Mouse (Mus musculus) splenic B cell, adult 2 months (primary cell): ENCODE measurements around the gene Ern1.
"Not testable (repeated sequence)": the region's sequence is repeated elsewhere in the genome, so short reads cannot be mapped to it uniquely, and the experiment has no call there.

Experiments
- DNase-seq: peaks from one replicate; pipeline ENCODE4 v3.0.0-alpha.2; 2011; ENCODE audit warnings: low read depth, low spot score
- H3K27me3 ChIP-seq: 2 replicates; pipeline ENCODE4 v1.6.1; 2012; ENCODE audit warnings: mild to moderate bottlenecking, low read length, moderate library complexity, mixed read lengths; ENCODE audit not compliant: control insufficient read depth, poor library complexity, insufficient read depth, severe bottlenecking
- H3K36me3 ChIP-seq: 2 replicates; pipeline ENCODE4 v1.6.1; 2012; ENCODE audit warnings: mild to moderate bottlenecking, low read length, moderate library complexity, mixed read lengths; ENCODE audit not compliant: control insufficient read depth, poor library complexity, insufficient read depth, severe bottlenecking

Ern1 gene

DNA sequence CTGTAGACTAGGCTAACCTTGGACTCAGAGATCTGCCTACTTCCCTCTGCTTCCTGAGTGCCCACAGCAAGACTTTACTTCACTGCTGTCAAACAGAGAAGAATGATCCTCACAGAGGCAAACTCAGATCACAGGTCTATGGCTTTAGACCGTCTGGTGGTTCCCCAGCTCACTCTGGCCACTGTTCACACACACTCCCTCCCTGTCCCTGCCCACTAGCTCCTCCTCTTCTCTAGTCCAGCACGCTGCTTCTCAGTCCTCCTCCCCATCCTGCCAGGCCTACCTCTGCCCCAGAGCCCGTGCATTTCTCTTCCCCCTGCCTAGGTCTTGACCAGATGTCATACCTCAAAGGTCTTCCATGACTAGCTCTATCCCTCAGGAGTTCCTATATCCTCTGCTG is 44.0 kb downstream of the Ern1 start:
- no peak for DNase-seq

DNA sequence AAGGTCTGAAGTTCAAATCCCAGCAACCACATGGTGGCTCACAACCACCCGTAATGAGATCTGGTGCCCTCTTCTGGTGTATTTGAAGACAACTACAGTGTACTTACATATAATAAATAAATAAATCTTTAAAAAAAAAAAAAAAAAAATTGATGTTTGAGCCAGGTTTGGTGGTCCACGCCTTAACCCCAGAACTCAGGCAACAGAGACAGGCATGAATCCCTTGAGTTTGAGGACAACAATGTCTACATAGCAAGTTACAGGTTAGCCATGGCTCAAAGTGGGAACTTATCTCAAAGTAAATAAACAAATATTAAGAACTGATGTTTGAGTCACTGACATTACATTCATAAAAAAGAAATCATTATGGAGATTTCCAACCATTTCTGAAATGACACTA is 45.1 kb downstream of the Ern1 start:
- DNase-seq, H3K27me3 ChIP-seq, H3K36me3 ChIP-seq: not testable (repeated sequence)

More for the DNA sequence above, 44.0 kb downstream of the Ern1 start:
- H3K27me3 ChIP-seq: no peaks in the 10 kb centered on the region
- H3K36me3 ChIP-seq: no peaks in the 10 kb centered on the region

DNA sequence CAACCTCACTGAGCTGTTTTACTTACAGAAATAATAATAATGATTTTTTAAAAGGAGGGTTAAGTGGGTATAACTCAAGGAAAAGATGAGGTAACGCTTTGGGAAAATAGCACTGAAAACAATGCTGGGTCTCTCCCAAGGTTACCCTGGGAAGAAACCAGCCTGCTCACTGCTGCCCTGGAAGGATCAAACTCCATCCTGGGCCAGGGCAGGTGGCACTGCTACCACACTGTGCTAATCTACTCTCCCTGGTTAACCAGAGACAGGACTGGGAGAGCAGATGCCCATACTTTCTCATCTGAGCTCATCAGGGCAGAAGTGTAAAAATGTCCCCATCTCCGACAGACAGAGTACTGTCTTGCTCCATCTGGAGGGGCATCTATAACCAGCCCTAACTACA is 47.3 kb downstream of the Ern1 start:
- DNase-seq: no peak
- H3K27me3 ChIP-seq: no peaks in the 10 kb centered on the region
- H3K36me3 ChIP-seq: no peaks in the 10 kb centered on the region

DNA sequence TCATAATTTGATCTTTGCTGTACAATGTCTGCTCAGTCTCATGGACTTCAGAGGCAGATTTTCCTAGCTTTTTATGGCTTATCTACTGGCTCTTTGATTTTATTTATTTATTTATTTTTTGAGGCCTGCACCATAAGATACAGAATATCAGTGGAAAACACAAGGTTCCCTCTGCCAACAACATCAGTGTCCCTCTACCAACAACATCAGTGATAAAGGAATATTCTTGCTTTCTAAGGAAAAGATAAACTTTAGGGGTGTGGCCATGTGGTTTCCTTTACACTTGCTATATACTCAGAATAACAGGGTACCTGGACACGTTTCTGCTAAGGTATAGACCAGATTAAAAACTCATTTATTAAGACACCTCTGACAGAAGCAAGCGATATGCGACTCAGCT is 48.3 kb downstream of the Ern1 start:
- Histone ChIP-seq H3K36me3 (no peaks in the 10 kb centered on the region), H3K27me3 (no peaks in the 10 kb centered on the region)
- no peak for DNase-seq

DNA sequence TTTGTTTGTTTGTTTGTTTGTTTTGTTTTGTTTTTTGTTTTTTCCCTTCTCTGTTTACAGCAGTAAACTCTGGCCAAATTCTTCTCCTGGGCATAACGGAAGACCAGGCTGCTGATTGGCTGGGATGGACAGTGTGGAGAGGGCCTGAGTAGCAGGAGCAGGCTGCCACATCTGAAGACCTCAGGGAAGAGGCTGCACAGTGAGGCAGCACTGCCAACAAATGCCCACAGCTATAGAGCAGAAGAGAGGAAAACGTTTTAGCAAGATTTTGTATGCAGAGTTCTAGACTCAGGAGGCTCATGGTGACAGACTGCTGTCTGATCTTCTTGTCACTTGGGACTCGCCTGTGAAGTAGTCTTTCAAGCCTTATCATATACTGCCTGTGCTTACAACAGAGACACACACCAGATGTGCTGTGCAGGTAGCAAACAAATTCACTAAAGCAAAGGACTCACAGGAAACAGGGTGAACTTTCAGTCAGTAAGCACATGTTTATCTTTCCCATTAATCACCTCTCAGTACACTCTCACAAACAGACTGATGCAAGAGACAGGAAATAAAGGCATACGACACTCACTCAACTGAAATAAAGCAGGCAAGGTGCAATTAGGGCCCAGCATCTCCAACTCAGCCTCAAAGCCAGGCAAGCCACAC is 49.0 kb downstream of the Ern1 start:
- Histone ChIP-seq H3K36me3 (no peaks in the 10 kb centered on the region), H3K27me3 (no peaks in the 10 kb centered on the region)
- no peak for DNase-seq

DNA sequence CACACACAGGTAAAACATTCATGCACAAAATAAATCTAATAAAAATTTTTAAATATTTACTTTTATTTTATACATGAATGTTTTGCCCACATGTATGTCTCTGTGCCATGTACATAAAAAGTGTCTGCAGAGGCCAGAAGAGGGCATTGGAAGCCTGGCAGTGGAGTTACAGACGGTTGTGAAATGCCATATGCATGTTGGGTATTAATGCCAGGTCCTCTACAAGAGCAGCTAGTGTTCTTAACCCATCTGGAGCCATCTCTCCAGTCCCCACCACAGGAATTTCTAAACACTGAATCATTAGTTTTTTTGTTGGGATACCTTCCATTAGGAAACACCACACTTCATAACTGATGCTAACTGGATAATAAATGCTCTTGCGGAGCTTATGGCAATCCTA is 50.1 kb downstream of the Ern1 start:
- Histone ChIP-seq H3K36me3 (no peaks in the 10 kb centered on the region), H3K27me3 (no peaks in the 10 kb centered on the region)
- no peak for DNase-seq

DNA sequence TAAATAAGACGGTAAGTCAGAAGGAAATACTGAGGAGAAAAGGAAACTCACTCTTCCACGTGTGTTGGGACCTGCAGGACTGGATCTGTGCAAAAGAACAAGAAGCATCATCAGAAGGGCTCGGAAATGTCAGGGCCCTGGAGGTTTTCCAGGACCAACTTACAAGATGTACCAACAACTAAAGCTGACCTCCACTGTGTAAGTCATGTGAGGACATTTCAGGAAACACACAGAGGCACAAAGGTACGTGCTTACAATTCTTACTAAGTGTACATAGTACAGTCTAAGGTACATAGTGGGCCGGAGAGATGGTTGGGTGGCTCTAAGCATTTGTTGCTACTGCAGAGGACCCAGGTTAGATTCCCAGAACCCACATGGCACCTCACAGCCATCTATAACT is 50.6 kb downstream of the Ern1 start:
- DNase-seq: no peak
- H3K27me3 ChIP-seq: no peaks in the 10 kb centered on the region
- H3K36me3 ChIP-seq: no peaks in the 10 kb centered on the region

DNA sequence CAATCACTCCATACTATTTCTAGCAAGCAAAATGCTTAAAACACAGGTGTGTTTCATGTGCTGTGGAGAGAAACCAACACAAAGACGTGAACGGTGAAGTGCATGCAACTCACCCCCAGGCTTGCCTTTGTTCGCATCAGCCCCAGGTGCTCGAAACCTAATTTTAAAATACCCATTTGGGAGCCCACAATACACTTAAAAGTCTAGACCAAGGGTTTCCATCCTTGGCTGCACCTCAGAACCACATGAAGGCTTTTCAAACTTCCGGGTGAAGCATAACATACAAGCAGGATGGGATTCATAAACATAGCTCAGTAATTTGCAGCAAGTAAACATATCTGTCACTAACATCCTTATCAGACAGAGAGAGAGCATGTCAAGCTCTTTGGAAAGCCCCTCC is 57.3 kb downstream of the Ern1 start:
- Histone ChIP-seq H3K27me3 (no peaks in the 10 kb centered on the region), H3K36me3 (no peaks in the 10 kb centered on the region)
- no peak for DNase-seq

DNA sequence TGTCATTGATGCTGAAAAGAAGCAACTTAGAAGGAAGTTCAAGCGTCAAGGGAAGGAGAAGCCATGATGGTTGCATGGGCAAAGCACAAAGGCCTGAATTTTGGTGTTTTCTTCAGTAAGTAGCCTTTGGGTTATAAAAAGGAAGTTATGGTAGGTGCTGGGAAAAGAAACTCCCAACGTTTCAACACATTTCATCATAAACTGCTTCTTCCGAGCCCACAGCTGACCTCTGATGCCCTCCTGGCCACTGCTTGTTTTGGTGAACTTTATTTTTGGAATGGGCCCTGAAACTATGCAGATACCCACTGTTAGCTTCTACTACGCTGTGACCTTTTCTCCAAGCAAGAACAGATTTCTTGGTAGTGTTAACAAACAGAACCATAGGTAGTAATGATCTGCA is 58.0 kb downstream of the Ern1 start:
- Histone ChIP-seq H3K27me3 (no peaks in the 10 kb centered on the region), H3K36me3 (no peaks in the 10 kb centered on the region)
- no peak for DNase-seq

DNA sequence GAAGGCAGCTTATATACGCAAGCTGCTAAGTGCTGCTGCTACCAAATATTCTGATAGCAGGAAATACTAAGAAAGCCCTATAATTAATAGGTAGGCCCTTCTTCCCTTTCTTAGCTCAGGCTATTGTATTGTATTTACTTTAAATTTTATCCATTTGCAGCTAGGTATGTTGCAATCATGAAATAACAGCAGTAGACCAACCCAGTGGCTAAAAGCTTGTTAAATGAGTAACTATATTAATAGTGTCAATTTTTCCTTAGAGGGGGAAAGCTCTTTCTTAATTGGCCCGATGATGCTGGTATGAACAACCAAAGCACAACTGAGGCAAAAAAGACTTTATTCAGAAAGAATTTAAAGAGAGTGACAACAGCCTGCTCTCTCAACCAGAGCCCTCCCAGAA is 59.1 kb downstream of the Ern1 start:
- no peak for DNase-seq
- no peaks in the 10 kb centered on the region for H3K36me3 ChIP-seq
- H3K27me3 ChIP-seq: no peaks in the 10 kb centered on the region

DNA sequence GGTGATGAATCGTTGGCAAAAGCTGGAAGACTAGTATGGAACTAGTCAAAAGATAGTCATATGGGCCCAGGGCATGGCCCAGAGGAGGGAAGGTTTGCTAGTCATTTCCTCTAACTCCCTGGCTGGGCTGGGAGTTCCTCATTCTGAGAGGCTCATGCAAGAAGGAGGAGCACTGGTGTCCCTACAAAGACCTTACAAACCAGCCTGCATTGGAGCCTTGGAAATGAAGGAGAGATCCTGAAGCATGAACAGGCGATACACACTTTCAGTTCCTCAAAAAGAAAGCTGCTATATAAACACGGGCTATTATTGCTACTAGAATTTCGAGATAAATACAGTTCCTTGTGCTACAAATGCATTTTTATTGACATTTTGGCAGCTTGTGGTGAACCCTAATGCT is 59.5 kb downstream of the Ern1 start:
- Histone ChIP-seq H3K27me3 (no peaks in the 10 kb centered on the region), H3K36me3 (no peaks in the 10 kb centered on the region)
- peak; percentile 47 for DNase-seq

DNA sequence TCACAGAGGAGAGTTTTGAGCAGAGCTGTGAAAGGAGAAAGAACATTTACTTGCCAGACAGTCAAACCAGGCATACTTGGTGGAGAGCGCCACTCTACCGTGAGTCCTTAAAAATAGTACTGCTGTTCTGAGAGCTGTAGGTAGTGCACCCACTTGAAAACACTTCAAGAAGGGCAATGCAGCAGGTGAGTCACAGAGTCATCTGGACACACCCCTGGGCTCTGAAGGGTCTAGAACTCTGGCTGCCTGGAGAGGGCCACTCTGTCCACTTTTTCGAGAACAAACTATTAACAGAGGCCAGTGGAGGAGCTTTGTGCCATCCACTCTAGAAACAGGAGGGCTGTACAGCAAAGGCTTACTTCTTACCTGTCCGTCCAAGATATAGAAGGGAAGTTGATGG is 61.2 kb downstream of the Ern1 start:
- DNase-seq: no peak
- H3K27me3 ChIP-seq: no peaks in the 10 kb centered on the region
- H3K36me3 ChIP-seq: no peaks in the 10 kb centered on the region

DNA sequence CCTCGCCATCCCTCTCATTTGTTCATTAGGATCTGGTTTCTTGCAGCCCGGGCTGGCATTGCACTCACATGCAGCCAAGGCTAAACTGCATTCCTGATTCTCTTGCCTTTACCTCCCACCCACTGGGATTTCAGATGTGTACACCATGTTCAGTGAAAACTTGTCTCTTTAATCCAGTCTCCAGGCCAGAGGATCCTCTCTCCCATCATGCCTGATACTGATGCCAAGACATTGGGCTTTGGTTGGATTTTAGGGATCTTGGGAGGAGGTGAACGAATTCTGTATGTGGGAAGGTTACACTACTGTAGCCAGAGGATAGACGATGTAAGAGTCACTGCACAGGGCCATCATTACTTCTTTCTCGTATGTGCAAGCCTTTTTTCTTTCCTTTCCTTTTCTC is 62.5 kb downstream of the Ern1 start:
- Histone ChIP-seq H3K36me3 (no peaks in the 10 kb centered on the region), H3K27me3 (no peaks in the 10 kb centered on the region)
- no peak for DNase-seq

DNA sequence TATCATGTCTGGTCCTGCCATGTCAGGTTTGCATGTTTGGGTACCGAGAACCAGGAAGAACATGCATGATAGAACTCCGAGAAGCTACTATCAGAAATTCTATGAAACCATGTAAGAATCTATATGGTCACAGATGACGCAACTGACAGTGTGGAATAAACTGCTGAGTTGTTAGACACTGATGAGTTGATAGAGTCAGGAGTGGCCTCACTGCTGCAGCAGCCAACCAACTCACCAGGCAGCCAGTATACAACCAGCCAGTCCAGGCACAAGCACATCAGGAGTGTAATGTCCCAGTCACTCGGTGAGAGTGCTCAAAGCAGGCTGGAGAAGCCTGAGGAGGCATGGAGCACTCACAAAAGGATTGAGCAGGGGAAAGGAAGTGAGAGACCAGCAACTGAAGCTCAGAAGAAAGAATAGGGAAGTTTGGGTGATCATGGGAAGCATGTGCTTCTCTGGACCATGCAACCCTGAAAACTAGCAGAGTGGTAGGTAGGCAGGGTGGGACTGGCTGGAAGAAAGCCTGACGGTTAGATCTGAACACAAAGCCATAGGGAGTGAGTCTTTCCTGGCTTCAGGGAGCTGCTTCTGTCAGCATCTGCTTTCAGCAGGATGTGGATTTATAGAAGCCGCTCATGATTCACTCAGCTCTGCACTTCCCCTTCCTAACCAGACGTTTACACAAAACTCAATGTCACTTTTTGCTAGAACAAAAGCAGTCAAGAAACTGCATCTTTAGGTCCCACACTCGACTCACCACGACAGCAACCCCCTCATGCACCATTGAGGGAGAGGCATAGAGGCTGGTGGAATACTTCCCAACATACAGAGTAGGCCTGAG is 68.2 kb downstream of the Ern1 start:
- DNase-seq: peak; percentile 47
- H3K36me3 ChIP-seq: no peaks in the 10 kb centered on the region
- H3K27me3 ChIP-seq: no peaks in the 10 kb centered on the region

DNA sequence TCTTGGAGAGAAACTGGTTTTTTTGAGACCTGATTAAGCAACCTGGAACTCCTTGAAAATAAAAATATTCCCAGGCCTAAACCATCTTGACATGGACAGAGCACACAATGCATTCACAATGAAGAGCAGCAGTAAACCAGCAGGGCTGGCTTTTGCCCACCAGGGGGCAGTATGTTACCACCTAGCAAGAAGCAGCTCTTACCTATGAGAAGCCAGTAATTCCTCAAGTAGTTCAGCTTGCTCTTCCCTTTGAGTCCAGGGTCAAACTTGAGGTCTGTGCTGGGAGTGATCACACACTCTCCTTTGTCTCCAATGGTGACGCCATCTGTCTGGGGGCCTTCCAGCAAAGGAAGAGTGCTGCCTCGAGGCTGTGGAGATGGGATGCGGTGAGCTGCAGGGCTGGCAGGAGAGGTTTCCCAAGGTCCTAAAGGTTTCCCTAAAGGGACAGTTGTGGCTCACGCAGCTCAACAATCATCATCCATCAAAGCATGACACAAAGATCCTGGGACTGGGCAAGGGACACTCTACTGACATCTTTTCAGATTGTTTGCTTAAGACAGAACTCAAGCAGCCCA is 68.9 kb downstream of the Ern1 start:
- H3K27me3 ChIP-seq: no peaks in the 10 kb centered on the region
- H3K36me3 ChIP-seq: no peaks in the 10 kb centered on the region

More for the DNA sequence above, 68.9 kb downstream of the Ern1 start:
- peak; percentile 94 for DNase-seq
